Mouse (Mus musculus): ENCODE measurements around the gene Itpkb. TPM values are rescaled to one million over a fixed set of nuclear protein-coding genes. Genes with fewer than 3 reads are reported as not detected.
A peak's percentile ranks its signal among the peaks of the same experiment; 100 is the strongest.

Gene Itpkb
- total RNA-seq, 2 experiments from 2014 or later, result 24.2 to 25.2 TPM

GRCm38 (mm10) chr1:180343434-180344210 is 13.3 kb downstream of the Itpkb start:
- DNase-seq, result no peak

- DNase-seq, result no peak
Measured at GRCm38 (mm10) chr1:180345098-180345497, 14.8 kb downstream of the Itpkb start.

DNA sequence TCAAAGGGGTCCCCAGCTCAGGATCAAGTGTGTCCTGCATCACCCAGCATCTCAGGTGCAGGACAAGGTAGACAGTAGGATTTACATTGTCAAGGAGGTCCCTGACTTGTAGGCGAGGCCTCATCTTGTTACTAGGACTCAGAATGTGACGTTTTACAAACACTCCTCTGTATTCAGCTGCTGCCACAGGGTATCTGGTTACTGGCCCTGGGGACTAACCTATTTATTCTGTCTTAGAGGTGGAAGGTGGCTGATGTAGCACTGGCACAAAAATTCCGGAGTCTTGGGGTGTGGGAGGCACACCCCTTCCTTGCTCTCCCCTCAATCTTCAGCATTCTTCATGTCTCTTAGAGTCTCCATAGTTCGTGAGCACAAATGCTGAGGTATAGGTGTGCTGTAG is 16.8 kb downstream of the Itpkb start:
- no peak for DNase-seq

DNA sequence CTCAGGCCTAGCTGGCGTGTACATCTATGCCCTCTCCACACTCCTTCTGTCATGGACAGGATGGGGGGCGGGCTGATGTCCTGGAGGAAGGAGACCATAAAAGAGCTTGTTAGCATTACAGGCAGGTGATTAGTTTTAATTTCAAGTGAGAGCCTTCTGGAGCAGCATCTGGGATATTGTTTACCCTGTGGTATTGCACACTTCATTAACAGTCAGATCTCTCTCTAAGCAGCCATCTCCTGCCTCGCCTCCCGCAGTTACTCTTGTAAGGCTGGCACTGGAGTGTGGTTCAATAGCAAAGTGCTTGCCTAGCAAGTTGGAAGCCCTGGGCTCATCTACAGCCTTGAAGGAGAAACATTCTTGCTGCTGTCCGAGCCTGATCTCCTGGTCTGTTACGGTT is 17.6 kb downstream of the Itpkb start:
- DNase-seq, result no peak

DNA sequence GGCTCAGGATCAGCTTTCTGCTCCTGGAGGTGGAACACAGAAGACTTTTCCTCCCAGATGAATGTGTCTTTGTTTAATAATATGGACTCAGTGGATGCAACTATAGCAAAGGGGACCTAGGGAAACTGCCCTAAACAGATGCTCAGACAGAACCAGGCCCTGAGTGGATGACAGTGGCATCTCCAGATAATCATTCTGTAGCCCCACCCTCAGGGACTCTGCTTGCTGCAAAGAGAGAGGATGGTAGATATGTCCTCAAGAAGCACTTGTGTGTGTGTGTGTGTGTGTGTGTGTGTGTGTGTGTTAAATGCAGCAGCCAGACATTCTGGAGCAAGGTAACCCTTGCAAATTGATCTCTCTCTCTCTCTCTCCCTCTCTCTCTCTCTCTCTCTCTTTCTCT is 18.8 kb downstream of the Itpkb start:
- DNase-seq, result no peak

DNA sequence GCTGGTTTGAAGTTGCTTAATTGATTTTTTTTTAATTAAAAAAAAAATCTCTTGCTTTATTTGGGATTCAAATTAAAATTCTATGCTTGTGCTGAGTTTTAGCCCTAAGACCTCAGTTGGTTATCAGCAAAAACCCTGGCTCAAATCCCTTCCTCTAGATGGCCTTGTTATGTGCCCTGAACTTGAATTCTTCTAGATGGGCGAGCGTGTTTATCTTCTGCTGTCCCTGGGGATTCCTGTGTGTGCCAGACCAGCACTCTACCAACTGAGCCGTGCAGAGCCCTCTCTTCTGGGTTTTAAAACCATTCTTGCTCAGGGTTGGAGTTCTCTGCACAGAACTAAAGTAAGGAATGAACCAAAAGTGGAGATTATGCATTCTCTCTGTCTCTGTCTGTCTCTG is 22.0 kb downstream of the Itpkb start:
- no peak for DNase-seq

DNA sequence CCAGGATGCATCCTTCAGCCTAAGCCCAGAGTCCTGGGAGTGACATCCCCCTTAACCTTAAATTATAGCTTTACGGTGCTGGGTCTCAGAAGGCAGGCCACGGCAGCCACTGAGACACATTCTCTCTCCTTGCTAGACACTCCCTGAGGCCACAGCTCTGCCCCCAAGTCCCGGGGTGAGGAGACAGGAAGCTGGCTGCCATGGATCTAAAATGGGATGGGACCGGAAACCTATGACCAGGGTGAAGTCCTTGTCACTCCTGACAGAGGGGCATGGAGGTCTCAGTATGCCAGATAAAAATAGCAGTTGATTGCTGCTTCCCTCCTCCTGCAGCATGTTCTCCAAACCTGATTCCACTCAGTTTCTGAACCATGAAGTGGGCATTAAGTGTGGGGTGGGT is 23.8 kb downstream of the Itpkb start:
- DNase-seq, result no peak

DNA sequence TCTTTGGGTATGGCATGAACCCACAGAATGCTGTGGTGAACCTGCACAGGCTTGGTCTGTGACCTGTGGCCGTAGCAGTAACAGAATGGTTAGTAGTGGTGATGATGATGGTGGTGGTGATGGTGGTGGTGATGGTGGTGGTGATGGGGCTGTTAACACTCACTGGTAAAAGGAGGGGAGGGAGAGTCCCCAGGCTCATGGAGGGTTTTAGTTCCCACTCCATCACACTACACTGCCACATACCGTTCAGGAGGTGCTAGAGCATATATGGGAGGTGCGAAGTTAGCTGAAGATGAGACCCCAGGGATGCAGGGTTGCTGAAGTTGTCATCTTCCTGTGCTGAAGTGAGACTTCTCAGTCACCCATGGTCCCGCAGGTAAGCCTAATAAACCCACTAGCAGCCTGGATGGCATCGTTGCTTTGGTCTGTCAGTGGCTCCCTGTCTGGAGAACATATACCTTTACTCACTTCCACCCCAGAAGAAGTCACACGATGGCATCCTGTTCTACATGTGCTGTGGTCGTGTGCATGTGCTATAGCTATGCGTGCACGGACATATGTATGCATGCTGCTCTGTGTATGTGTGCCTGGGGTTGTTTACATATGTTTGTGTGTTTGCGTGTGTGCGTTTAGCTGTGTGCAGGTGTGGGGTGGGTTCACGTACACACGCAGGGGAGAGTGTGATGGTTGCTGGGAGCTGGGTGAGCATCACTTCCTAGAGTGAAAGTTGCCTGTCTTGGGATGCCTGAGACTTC is 24.9 kb downstream of the Itpkb start:
- no peak for DNase-seq

DNA sequence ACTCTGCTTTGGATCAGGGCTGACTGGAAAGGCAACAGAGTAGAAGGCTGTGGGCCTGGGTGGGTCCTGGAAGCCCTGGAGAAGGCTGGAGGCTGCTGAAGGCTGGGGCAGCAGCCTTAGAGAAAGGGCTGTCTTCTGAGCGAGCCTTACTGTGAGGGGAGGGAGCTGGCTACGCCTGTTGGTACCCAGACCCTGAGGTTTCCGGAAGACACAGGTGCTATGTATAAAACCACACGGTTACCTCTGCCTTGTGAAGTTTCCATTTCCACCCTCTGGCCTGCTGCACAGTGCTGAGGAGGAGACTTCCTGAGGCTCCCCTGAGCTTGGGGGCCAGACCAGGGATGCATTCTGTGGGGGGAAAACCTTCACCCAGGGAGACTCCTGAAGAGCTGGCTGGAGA is 25.9 kb downstream of the Itpkb start:
- DNase-seq, result no peak

- no peak for DNase-seq
Measured at GRCm38 (mm10) chr1:180356857-180357256, 26.6 kb downstream of the Itpkb start.

- DNase-seq, result no peak
Measured at GRCm38 (mm10) chr1:180357893-180358331, 27.6 kb downstream of the Itpkb start.

GRCm38 (mm10) chr1:180358466-180358865 is 28.2 kb downstream of the Itpkb start:
- no peak for DNase-seq

GRCm38 (mm10) chr1:180359311-180359710 is 29.0 kb downstream of the Itpkb start:
- DNase-seq, result no peak

DNA sequence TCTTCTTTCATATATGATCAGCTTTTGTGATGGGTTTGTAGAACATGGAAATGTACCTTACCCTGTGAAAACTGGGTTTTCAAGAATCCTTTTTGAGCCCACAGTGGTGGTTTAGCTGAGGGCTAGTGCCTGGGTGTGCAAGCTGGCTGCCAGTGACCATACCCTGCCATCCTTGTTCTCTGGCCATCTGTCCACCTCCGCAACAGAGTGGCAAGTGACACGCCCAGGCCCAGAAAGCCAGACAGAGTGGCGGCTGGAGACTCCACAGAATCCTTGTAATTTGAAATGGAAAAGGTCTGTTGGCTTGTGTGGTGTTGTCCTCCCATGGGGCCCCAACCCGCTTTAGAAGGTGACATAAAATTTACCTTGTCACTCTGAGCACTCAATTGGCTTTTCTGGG is 31.9 kb downstream of the Itpkb start:
- no peak for DNase-seq

GRCm38 (mm10) chr1:180362844-180363243 is 32.6 kb downstream of the Itpkb start:
- DNase-seq, result no peak

- no peak for DNase-seq
Measured at GRCm38 (mm10) chr1:180363317-180363716, 33.0 kb downstream of the Itpkb start.

DNA sequence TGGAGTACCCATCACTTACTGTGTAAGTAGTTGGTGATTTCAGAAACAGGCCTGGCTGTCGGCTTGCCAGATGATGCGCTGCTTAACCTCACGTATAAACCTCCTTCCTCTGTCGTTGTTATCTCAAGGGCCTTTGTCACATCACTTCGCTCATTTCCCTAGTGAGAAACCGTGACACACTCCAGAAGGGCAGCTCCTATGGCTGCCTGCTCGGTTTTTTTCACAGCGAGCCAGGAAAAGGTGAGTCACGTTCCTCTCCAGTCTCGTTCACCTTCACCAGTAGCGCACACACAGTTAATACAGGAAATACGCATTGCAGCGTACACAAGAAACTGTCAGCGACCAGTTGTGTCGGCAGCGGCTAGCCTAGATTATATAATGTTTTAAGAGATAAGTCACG is 33.7 kb downstream of the Itpkb start:
- DNase-seq, result no peak

- no peak for DNase-seq
Measured at GRCm38 (mm10) chr1:180364720-180365119, 34.4 kb downstream of the Itpkb start.

- peak; percentile 92 to 95 for DNase-seq
Measured at GRCm38 (mm10) chr1:180365180-180365810, 35.0 kb downstream of the Itpkb start.

- DNase-seq, result no peak
Measured at GRCm38 (mm10) chr1:180365983-180366811, 35.9 kb downstream of the Itpkb start.

- no peak for DNase-seq
Measured at GRCm38 (mm10) chr1:180367045-180367619, 36.8 kb downstream of the Itpkb start.

DNA sequence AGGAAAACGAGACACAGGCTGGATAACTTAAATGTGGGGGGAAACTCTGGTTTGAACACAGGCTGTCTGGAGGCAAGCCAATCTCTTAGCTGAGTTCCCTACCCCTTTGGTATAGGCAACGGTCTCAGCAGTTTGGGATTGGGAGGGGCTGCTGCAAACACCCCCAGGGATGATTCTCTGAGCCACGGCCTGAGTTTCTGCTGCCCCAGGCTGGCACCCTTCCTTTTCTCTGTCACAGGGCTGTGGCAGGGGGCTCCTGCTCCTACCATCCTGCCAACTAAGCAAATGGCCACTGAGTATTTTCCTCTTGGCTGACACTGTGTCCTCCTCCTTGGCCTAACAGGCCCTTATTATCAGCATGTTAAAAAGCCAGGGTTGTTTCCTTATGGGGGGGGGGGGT is 37.3 kb downstream of the Itpkb start:
- DNase-seq, result no peak

Data from layer of hippocampus, postnatal 36 days (tissue).